Mouse (Mus musculus) midbrain, embryonic 15.5 days (tissue): Measurements from ENCODE around the gene Akr1c19. TPM values are rescaled to one million over a fixed set of nuclear protein-coding genes. Genes with fewer than 3 reads are reported as not detected.
"Not testable (repeated sequence)": the region's sequence is repeated elsewhere in the genome, so short reads cannot be mapped to it uniquely, and the experiment has no call there.

Source experiments
- ATAC-seq: fragments of 200-750 bp; cut with Nextera tagmentation; replicated peaks from 2 replicates; pipeline ENCODE4 v1.8.0; 2017; ENCODE audit warnings: moderate TSS enrichment
- H3K27ac ChIP-seq: fragments of 300-500 bp; sonication (generic); 2 replicates; pipeline ENCODE4 v1.5.1; 2015; ENCODE audit warnings: mild to moderate bottlenecking, inconsistent platforms
- H3K27me3 ChIP-seq: fragments of 300-500 bp; sonication (generic); replicated peaks from 2 replicates; pipeline ENCODE4 v1.6.1; 2015; ENCODE audit warnings: inconsistent platforms
- H3K36me3 ChIP-seq: fragments of 300-500 bp; sonication (generic); replicated peaks from 2 replicates; pipeline ENCODE4 v1.6.1; 2015; ENCODE audit warnings: inconsistent platforms
- H3K4me1 ChIP-seq: fragments of 300-500 bp; sonication (generic); 2 replicates; pipeline ENCODE4 v1.6.1; 2015; ENCODE audit warnings: inconsistent platforms
- H3K4me2 ChIP-seq: fragments of 300-500 bp; sonication (generic); 2 replicates; pipeline ENCODE4 v1.6.1; 2015; ENCODE audit warnings: inconsistent platforms, mild to moderate bottlenecking, moderate library complexity
- H3K4me3 ChIP-seq: fragments of 300-500 bp; sonication (generic); 2 replicates; pipeline ENCODE4 v1.5.1; 2015; ENCODE audit warnings: mild to moderate bottlenecking, inconsistent platforms
- H3K9ac ChIP-seq: fragments of 300-500 bp; sonication (generic); 2 replicates; pipeline ENCODE4 v1.6.1; 2015; ENCODE audit warnings: mild to moderate bottlenecking, inconsistent platforms
- H3K9me3 ChIP-seq: fragments of 300-500 bp; sonication (generic); 2 replicates; pipeline ENCODE4 v1.6.1; 2016; ENCODE audit warnings: inconsistent platforms
- WGBS: fragments of 180-500 bp; shearing (Covaris S2); methylation state at CpG from one replicate; pipeline ENCODE4 v1.1.7; 2015; ENCODE audit warnings: mixed read lengths; 5-methylcytosine and 5-hydroxymethylcytosine counted together
- polyA plus RNA-seq: library from polyadenylated mRNA; unstranded; fragments of >200 nt; fragmentation: Nextera tagmentation; extraction: Ambion mirVana; gene quantifications from 2 replicates; pipeline ENCODE4 v1.2.1, GENCODE M21; 2015

Gene Akr1c19
- polyA plus RNA-seq, 1 experiment from 2014 or later, result 8.3 TPM

GRCm38 (mm10) chr13:4230841-4231623 lies 2.5 kb downstream of the Akr1c19 start:
- Histone ChIP-seq H3K4me3 (no peak overlapping the region), H3K27me3 (no peaks in the 10 kb centered on the region), H3K9ac (no peak overlapping the region), H3K9me3 (no peaks in the 10 kb centered on the region), H3K4me1 (no peaks in the 10 kb centered on the region), H3K36me3 (no peaks in the 10 kb centered on the region), H3K4me2 (no peak overlapping the region), H3K27ac (no peak overlapping the region)
- 92% methylated on average over 8 of the region's 8 CpGs for WGBS
- no peak for ATAC-seq

GRCm38 (mm10) chr13:4233135-4233534 lies 4.6 kb downstream of the Akr1c19 start:
- no peak overlapping the region for H3K9ac ChIP-seq
- no peaks in the 10 kb centered on the region for H3K9me3 ChIP-seq
- 88% methylated on average over 1 of the region's 1 CpGs for WGBS

DNA sequence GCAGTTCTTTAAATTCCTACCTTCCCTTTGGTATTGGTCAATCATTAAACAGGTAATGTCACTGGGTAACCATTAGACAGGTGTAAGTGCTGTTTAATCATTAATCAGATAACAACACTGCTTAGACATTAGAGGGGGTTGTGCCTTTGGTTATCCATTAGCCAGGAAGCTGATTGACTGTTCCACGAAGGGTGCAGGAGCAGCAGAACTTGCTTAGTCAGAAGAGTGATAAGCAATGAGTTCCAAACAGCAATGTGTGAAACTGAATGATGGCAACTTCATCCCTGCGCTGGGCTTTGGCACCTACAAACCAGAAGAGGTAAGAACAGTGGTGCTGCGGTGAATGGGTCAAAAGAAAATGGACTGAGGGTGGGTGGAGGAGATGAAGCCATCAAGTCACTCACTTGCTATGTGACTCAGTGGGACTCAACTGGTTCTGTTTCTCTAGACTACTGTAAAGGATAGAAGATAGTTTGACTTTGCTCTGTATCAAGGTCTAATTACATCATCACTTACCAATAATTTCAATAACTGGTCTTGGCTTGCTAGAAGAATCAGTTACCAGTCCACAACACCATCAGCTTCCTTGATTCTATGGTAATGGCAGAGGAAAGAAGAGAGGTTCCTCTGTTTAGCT lies 5.2 kb downstream of the Akr1c19 start:
- WGBS, result 90% methylated on average over 3 of the region's 3 CpGs
- ATAC-seq, result no peak
- H3K27ac ChIP-seq, result no peak overlapping the region

More at GRCm38 (mm10) chr13:4233135-4233534, 4.6 kb downstream of the Akr1c19 start:
- Histone ChIP-seq H3K36me3 (no peaks in the 10 kb centered on the region), H3K27ac (no peak overlapping the region), H3K4me1 (no peaks in the 10 kb centered on the region), H3K4me3 (no peak overlapping the region), H3K27me3 (no peaks in the 10 kb centered on the region), H3K4me2 (no peak overlapping the region)
- no peak for ATAC-seq

GRCm38 (mm10) chr13:4244861-4245559 lies 16.5 kb downstream of the Akr1c19 start:
- H3K4me1 ChIP-seq, result no peaks in the 10 kb centered on the region
- peak overlapping the region; percentile 66 for H3K4me2 ChIP-seq
- peak; percentile 97 for ATAC-seq
- H3K36me3 ChIP-seq, result no peaks in the 10 kb centered on the region
- 2% methylated on average over 13 of the region's 13 CpGs for WGBS
- peak overlapping the region; percentile 69 for H3K27ac ChIP-seq
- H3K9ac ChIP-seq, result peak overlapping the region; percentile 67
- H3K4me3 ChIP-seq, result peak overlapping the region; percentile 45
- no peaks in the 10 kb centered on the region for H3K27me3 ChIP-seq
- H3K9me3 ChIP-seq, result no peaks in the 10 kb centered on the region

More for the DNA sequence above, 5.2 kb downstream of the Akr1c19 start:
- Histone ChIP-seq H3K27me3 (no peaks in the 10 kb centered on the region), H3K4me2 (no peak overlapping the region), H3K4me1 (no peaks in the 10 kb centered on the region), H3K9ac (no peak overlapping the region), H3K4me3 (no peak overlapping the region), H3K36me3 (no peaks in the 10 kb centered on the region), H3K9me3 (no peaks in the 10 kb centered on the region)

GRCm38 (mm10) chr13:4249347-4249746 lies 20.8 kb downstream of the Akr1c19 start:
- no peaks in the 10 kb centered on the region for H3K9me3 ChIP-seq
- H3K4me1 ChIP-seq, result no peaks in the 10 kb centered on the region
- H3K4me2 ChIP-seq, result no peak overlapping the region
- no peak for ATAC-seq
- no peak overlapping the region for H3K27ac ChIP-seq
- no peaks in the 10 kb centered on the region for H3K27me3 ChIP-seq
- H3K9ac ChIP-seq, result no peak overlapping the region
- 52% methylated on average over 3 of the region's 3 CpGs for WGBS
- H3K4me3 ChIP-seq, result no peak overlapping the region
- H3K36me3 ChIP-seq, result no peaks in the 10 kb centered on the region

GRCm38 (mm10) chr13:4256894-4257293 lies 28.4 kb downstream of the Akr1c19 start:
- H3K27ac ChIP-seq, H3K4me2 ChIP-seq, H3K4me1 ChIP-seq, H3K9ac ChIP-seq, H3K27me3 ChIP-seq, ATAC-seq, H3K4me3 ChIP-seq, H3K9me3 ChIP-seq, H3K36me3 ChIP-seq: not testable (repeated sequence)

- no peak overlapping the region for H3K9ac ChIP-seq
- 90% methylated on average over 6 of the region's 6 CpGs for WGBS
- no peak for ATAC-seq
Observed at GRCm38 (mm10) chr13:4257349-4257748, 28.8 kb downstream of the Akr1c19 start.

GRCm38 (mm10) chr13:4264612-4265011 lies 36.1 kb downstream of the Akr1c19 start:
- Histone ChIP-seq H3K4me2 (no peak overlapping the region), H3K9ac (no peak overlapping the region), H3K4me1 (no peaks in the 10 kb centered on the region), H3K27ac (no peak overlapping the region), H3K36me3 (no peaks in the 10 kb centered on the region), H3K4me3 (no peak overlapping the region), H3K9me3 (no peaks in the 10 kb centered on the region), H3K27me3 (no peaks in the 10 kb centered on the region)
- ATAC-seq, result no peak
- WGBS, result 91% methylated on average over 3 of the region's 3 CpGs

More at GRCm38 (mm10) chr13:4257349-4257748, 28.8 kb downstream of the Akr1c19 start:
- Histone ChIP-seq H3K27ac (no peak overlapping the region), H3K36me3 (no peaks in the 10 kb centered on the region), H3K27me3 (no peaks in the 10 kb centered on the region), H3K4me2 (no peak overlapping the region), H3K4me1 (no peaks in the 10 kb centered on the region), H3K4me3 (no peak overlapping the region), H3K9me3 (no peaks in the 10 kb centered on the region)

DNA sequence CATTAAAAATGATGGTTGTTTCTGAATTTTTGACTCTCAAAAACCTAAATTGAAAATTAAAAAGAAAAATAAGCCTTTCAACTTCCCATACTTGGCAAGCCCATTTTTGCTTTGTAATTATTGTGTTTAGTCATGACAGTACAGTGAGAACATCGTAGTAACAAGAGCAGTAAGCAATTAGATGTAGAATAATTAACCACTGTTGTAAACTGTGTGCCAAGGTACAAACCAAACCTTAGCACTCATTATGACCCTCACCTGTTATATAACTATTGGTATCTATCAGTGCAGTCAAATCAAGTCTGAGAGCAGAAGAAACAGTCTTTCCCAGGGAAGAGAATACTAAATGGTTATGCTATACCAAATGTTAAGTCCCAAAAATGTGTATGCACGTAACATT lies 36.5 kb downstream of the Akr1c19 start:
- H3K27ac ChIP-seq, result no peak overlapping the region
- H3K27me3 ChIP-seq, result no peaks in the 10 kb centered on the region
- WGBS, result 91% methylated on average over 2 of the region's 2 CpGs
- H3K4me2 ChIP-seq, result no peak overlapping the region
- no peaks in the 10 kb centered on the region for H3K4me1 ChIP-seq
- H3K36me3 ChIP-seq, result no peaks in the 10 kb centered on the region
- H3K9ac ChIP-seq, result no peak overlapping the region
- no peaks in the 10 kb centered on the region for H3K9me3 ChIP-seq
- no peak overlapping the region for H3K4me3 ChIP-seq
- ATAC-seq, result no peak

- not testable (repeated sequence) for H3K4me3 ChIP-seq, ATAC-seq, H3K9me3 ChIP-seq, H3K36me3 ChIP-seq, H3K4me1 ChIP-seq, H3K9ac ChIP-seq, H3K4me2 ChIP-seq, H3K27ac ChIP-seq, H3K27me3 ChIP-seq
- 92% methylated on average over 2 of the region's 2 CpGs for WGBS
Observed at GRCm38 (mm10) chr13:4265455-4265854, 37.0 kb downstream of the Akr1c19 start.

DNA sequence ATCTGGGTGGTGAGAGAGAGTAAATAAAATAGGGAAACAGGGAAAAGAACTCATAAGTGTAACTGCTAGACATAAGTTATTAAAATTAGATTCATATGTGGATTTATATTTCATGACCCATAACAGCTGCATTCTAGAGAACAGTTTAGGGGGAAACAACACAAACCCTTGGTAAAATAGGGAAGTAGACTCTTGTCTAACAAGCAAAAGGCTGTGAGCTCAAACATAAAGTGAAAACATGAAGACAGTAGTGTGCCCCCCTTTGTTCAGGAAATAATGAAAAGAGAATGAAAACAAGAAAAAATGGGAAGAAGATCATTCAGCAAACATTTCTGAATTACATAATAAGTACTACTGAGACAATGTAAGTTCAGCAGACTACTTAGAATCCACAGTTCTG lies 42.4 kb downstream of the Akr1c19 start:
- no peak for ATAC-seq
- Histone ChIP-seq H3K36me3 (no peaks in the 10 kb centered on the region), H3K27ac (no peak overlapping the region), H3K4me3 (no peak overlapping the region), H3K27me3 (no peaks in the 10 kb centered on the region), H3K9me3 (no peaks in the 10 kb centered on the region), H3K9ac (no peak overlapping the region), H3K4me1 (no peaks in the 10 kb centered on the region), H3K4me2 (no peak overlapping the region)

- Histone ChIP-seq H3K27me3 (no peaks in the 10 kb centered on the region), H3K4me2 (no peak overlapping the region), H3K4me3 (no peak overlapping the region), H3K9me3 (no peaks in the 10 kb centered on the region), H3K36me3 (no peaks in the 10 kb centered on the region), H3K27ac (no peak overlapping the region), H3K9ac (no peak overlapping the region), H3K4me1 (no peaks in the 10 kb centered on the region)
- ATAC-seq, result no peak
- 91% methylated on average over 2 of the region's 2 CpGs for WGBS
Observed at GRCm38 (mm10) chr13:4277526-4277925, 49.0 kb downstream of the Akr1c19 start.
